Mouse (Mus musculus) telencephalon, adult 2 months (tissue): ENCODE measurements around the gene Gm1113.

Experiments used
- DNase-seq: peaks from one replicate; pipeline ENCODE4 v3.0.0-alpha.2; 2011; ENCODE audit warnings: low read depth, low spot score

Gm1113 gene

GRCm38 (mm10) chr9:35529141-35529540 is 11.1 kb upstream of the Gm1113 start:
- DNase-seq, result no peak

DNA sequence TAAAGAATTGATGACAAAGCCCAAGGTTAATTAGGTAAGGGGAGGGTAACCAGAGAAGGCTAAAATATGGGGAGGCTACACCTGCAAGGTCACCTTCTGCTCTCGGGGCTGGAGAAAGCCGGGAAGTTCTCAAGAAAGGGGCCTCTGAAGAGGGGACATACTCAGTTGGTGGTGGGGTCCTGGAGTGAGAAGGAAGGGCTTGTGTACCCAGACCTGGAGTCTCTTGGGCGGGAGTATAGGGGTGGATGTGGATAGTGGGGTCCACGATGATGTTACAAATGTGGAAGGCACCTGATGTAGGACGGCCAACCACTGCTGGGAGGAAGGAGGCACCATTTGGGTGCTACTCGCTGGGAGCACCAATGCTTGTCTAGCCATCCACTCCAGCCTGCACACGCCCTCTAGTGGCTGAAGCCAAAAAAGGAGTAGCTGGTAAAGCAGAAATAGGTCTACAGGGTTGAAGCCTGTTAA is 5.9 kb upstream of the Gm1113 start:
- peak; percentile 64 for DNase-seq

- DNase-seq, result peak; percentile 88
Measured at GRCm38 (mm10) chr9:35523541-35523940, 5.5 kb upstream of the Gm1113 start.

DNA sequence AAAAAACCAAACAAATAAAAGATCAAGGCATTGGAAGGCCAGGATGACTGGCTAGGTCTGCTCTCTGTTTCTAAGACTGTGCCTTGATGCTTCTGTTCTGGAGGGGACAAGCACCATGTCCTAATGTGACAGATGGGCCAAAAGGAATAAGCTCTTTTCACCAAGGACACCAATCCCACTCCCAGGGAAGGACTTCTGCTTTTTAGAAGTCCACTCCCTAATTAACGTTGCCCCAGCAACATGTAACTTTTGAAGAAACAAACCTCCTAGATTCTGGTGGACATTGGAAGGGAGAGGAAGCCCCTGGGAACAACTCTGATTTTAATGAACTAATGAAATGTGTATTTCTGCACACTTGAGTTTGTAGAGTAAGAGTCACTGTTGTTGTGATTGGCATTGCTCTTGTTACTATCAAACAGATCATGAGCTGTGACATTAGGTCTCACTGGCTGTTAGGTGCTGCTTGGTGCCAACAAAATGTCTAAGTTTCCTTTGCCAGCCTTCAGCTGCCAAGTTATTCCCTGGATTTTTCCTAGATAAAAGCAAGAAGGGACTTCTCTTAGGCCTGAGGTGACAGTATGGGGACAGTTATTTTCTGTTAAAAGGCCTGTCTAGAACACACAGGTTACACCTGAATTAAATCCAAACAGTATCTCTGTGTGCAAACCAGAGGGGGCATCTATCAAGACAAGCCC is 4.9 kb upstream of the Gm1113 start:
- DNase-seq, result no peak

DNA sequence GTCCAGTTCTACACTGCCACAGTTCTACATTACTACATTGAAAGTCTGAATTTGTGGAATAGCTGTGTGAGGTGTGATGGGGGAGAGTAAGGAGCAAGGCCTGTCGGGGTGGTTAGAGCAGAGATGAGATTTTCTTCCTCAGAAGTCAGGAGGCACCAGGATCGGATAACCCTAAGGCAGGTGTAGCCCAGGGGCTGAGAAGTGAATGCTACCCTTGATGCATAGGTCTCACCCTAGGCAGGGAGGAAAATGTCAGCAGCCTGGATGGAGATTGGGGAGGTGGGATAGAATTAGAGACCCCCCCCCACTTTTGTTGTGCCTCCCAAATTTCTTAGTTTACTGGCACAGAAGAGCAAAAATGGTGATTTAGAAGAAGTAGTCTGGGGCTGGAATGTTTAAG is 4.2 kb upstream of the Gm1113 start:
- DNase-seq, result no peak

DNA sequence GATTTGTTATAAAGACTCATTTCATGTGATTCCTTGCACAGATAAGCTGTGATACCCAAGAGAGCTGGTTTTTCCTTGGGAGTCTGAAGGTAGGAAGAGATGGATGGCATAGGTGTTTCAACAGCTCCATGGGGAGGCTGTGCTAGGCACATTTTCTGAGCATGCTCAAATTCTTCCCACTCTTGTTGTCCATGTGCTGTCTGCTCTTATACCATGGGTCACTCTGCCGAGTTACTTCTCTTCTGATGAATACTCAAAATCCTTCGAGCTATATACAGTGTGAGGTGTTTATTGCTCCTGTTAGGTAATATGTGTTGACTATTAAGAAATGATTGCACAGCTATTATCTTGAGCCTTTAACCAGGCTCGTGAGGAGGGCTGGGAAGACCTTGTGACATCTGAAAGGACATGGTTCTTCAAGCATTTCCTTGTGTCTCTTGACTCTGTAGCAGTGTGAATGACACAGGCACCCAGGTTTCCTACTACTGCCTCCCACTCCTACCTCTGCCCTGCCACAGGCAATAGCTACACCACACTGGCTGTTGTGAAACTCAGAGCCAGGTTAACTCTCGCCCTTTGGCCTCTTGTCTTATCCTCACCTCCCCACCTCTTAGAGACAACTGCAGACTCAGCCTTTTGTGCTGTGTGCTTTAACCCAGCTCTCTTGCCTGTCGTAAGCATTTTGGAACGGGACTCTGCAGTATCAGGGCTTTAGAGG is 2.7 kb upstream of the Gm1113 start:
- no peak for DNase-seq

GRCm38 (mm10) chr9:35516711-35517110 is 1.4 kb downstream of the Gm1113 start:
- no peak for DNase-seq

DNA sequence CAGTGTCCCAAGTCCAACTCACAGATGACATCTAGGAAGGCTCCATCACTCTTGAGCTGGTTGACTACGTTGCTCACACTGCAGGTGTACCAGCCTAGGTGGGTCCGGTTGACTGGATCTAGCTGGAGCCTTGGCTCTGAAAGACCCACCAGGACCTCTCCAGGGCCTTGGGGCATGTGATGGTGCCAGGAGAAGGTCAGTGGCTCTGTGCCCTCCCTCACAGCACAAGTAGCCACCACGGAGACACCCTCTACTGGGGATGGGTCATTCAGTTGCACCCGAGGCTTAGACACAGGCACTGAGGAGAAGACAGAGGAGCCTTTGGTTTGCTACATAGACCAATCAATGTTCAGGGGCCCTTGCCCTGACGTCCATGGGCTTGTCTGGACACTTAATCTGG is 1.9 kb downstream of the Gm1113 start:
- no peak for DNase-seq

DNA sequence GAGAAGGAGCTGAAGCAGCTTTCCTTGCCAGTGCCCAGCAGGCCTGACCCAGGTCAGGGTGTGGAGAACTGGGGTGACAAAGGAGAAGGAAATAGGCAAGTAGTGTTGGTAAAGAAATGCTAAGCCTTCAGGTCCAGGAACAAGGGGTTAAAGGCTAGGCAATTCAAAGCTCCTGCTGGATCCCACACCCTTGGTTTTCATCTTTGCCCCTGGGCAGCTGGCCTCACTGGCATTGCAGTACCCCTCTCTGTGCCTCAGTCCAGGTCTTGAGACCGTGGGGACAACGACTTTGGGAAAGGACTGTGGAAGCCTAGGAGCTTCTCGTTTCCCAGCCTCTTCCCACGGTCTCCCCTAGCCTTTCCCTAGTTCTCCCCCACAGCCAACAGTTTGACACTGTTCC is 4.2 kb downstream of the Gm1113 start:
- no peak for DNase-seq

DNA sequence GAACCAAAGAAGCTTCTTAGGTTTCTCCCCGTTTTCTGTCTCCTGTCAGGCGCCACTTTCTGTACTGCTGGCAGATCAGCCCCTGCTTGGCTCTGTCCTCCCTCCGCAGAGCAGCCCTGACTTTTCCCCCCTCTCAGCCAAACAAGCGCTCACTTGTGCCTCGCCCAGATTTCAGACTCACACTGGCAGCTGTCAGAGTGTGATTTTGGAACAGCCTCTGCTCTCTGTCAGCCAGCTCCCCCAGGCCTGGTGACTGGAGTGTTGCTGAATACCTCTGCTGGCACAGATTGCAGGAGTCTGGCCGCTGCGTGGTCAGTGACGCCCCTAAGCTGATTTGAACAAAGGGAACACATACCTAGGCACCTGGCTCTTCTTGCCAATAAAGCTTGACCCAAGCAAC is 9.8 kb downstream of the Gm1113 start:
- DNase-seq, result peak; percentile 24

- DNase-seq, result no peak
Measured at GRCm38 (mm10) chr9:35502361-35503000, 15.6 kb downstream of the Gm1113 start.

DNA sequence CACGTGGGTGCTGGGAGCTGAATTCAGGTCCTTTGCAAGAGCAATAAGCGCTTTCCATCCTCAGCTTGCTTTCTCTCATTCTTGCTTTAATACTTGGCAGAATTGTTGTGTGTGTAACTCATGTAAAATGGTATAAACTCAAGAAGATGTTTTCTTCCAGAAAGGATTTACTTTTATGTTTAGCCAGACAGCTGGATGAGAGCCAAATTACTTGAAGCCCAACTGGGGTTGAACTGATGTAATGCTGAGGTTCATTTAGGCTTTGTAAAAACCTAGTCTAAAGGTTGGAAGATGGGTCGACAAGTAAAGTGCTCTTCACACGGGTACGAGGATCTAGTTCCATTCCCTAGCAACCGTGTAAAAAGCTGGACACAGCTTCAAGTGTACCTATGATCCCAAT is 18.1 kb downstream of the Gm1113 start:
- DNase-seq, result no peak

DNA sequence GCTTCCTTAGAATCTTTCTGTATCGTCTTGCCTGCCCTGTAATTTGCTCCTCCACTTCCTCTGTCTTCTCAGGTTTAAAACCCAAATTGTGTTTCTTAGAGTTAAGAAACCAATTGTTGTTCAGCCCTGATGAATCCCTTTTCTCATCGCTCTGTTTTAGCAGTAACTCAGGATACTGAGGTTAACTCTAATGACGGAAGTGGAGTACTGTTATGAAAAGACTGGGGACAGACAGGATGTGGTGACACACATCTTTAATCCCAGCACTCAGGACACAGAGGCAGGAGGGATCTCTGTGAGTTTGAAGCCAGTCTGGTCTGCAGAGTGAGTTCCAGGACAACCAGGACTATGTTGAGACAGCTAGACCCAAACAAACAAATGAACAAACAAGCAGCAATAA is 22.6 kb downstream of the Gm1113 start:
- DNase-seq, result no peak

DNA sequence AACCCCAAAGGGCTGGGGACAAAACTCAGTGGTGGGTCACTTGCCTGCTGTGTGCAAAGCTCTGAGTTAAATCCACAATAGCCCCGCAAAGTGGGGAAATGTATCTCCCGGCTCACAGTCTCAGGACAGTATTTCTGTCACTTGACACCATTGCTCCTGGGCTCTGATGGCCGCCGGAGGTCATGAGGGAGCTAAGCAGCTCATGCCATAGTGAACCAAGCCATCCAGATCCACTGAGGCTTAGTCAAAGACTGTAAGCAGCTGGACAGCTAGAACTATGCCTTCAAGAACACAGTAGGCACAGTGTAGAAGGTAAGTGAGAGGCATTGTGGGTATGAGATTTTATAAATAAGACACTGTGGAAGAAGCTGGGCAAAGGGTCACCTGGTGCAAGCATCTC is 23.1 kb downstream of the Gm1113 start:
- no peak for DNase-seq

GRCm38 (mm10) chr9:35493733-35494092 is 24.4 kb downstream of the Gm1113 start:
- DNase-seq, result no peak

- DNase-seq, result no peak
Measured at GRCm38 (mm10) chr9:35493033-35493732, 24.9 kb downstream of the Gm1113 start.

DNA sequence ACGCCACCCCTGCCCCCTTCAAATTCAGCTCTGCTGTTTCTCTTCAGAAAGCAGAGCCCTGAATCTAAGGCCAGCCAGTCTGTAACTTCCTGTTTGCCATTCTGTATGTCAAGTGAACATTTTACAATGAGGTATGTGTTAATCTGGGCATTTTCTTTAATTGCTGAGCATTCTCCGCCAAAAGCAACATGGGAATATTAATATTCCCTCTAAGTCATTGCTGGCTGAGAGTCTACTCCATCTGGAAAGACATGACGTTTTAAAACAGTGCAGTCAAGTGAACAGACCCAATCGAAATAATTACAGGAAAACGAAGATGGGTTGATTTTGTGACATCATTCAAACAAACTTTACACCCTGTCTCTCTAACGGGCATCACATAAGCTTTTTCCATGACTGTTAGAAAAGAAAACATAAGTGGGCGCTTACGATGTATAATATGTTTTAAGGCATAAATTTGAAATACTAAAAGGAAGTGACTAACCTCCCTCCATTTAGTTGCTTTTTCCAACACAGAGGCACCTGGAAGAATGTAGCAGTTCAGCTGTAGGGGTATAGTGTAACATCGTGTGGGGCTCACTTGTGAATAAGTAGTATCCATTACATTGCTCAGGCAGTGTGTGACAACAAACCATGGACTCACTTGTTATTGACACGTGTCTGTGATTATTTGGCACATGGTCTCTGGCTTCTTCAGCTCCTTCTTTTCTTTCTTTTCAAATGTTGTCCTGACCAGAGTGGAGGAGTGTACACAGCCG is 26.8 kb downstream of the Gm1113 start:
- DNase-seq, result no peak

- peak; percentile 62 for DNase-seq
Measured at GRCm38 (mm10) chr9:35488496-35488895, 29.6 kb downstream of the Gm1113 start.

GRCm38 (mm10) chr9:35486616-35487015 is 31.5 kb downstream of the Gm1113 start:
- no peak for DNase-seq

DNA sequence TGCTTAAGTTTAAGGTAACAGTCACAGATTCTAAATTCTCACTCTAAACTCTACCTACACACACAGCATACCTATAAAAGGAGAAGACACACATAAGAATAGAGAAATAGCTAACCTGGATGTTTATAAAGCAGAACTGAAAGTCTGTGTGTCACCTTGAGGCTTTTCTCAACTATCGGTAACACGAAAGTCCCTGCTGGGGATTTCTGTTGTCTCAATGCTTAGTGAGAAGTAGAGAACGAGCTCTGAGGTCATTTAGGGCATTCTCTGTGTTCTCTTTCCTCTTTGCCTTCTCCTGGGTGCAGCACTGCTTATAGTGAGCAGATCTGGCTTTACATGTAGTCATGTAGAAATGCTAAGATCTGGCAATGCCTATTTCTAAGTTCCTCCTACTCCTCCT is 34.1 kb downstream of the Gm1113 start:
- no peak for DNase-seq
